Mouse (Mus musculus): Measurements from ENCODE around the gene Snapc4.

Snapc4 gene

GRCm38 (mm10) chr2:26372396-26372795 lies 8.1 kb downstream of the Snapc4 start:
- DNase-seq (ENCODE audit: low read depth): no peak

GRCm38 (mm10) chr2:26368572-26368971 lies 11.9 kb downstream of the Snapc4 start:
- DNase-seq (ENCODE audit: low read depth): no peak

GRCm38 (mm10) chr2:26367911-26368310 lies 12.5 kb downstream of the Snapc4 start:
- no peak for DNase-seq (ENCODE audit: low read depth)

DNA sequence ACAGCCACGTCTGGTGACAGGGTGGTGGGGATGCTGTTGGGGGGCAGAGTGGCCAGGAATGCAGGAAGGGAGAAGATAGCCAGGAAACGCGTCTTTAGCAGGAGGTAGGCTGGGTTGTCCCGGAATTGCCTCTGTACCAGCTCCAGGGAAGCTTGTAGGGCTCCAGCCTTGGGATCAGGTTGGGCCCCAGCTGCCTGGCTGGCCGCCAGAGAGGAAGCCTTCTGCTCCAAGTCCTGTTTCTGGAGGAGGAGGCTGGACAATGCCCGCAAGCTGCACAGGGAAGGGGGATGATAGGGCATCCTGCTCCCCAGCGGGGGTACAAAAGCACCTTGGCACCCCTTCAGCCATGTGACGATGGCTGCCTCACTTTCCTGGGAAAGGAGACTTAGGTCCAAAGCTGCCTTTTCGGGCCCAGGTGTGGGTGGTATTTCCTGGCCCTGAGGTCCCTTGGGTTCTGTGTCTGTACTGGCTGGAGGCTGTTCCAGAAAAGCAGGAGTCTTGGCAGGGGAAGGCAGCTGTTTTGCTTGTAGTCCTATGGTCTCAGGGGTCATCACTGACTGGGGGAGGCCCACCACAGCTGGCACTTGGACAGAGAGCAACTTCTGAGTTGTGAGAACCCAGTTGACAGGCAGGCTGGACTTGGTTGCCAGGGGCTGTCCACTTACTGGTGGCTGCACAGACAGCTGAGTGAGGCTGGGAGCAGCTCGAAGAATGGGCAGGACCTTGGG lies 15.6 kb downstream of the Snapc4 start:
- no peak for DNase-seq (ENCODE audit: low read depth)

GRCm38 (mm10) chr2:26363481-26363880 lies 17.0 kb downstream of the Snapc4 start:
- DNase-seq (ENCODE audit: low read depth): no peak

DNA sequence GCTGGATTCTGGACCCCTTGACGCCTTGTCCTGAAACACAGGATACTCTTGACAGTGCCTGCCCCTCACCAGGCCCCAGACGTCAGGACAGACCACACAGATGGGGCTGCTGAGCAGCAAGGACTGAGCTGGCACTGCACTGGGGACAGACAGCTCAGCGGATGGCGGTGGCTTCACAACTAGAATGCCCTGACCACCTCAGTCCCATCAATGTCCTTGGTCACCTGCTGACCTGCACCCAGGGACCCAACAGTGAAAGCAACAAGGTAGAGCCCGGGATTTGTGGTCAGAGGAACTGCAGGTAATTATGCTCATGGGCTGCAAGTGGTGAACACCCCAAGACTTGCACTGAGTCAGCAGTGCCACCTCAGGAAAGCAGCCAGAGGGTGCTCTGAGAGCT lies 17.5 kb downstream of the Snapc4 start:
- no peak for DNase-seq (ENCODE audit: low read depth)

- peak; percentile 84 for DNase-seq (ENCODE audit: low read depth)
Measured at GRCm38 (mm10) chr2:26360772-26361171, 19.7 kb downstream of the Snapc4 start, which contains the start of gene Card9. Gene Card9, minus strand, starts transcription at chr2:26360918.

DNA sequence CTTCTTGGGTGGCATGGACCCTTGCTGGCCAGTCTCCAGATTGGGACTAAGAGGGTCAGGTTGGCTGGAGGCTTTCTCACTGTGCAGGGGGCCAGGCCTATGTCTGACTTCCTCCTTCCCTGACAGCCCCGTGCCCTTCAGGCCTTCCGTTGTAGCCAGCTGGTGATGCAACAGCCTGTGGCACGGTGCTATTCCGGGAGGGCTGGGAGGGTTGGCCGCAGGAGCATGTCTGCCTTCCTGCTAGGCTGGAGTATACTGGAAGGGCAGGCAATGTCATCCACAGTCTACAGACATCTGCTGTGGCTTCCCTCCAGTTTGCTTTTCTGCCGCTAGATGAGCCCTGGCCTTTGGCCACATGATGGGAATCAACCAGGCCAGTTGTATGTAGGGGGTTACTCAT lies 20.5 kb downstream of the Snapc4 start:
- peak; percentile 82 for DNase-seq (ENCODE audit: low read depth)

DNA sequence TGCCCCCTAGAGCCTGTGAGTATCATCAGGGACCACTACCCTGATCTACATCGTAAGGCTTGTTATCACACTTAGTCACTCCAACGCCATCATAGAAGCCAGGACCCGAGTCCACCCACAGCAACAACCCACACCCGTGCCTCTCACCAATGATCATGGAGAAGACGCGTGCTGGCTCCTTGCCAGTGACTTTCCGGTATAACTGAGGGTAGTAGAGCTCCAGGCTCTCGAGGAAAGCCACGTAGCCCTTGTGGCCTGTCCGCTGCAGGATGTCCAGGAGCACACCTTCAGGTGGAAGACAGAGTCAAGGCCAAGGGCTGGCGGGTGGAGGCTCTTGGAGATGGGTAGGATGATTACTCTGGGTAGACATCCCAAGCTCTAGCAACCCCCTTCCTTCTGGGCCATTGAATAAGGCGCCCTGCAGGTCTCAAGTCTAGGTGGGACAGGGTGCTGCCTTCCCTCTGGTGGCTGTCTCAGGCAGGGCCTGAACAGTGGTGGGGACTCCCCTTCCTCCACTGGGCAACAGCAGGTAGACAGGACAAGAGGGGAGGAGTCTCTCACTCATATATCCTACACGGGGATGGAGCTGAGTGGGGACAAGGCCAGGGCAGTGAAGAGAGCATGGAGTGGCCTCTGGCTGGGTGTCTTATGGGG lies 21.7 kb downstream of the Snapc4 start:
- peak; percentile 42 for DNase-seq (ENCODE audit: low read depth)

DNA sequence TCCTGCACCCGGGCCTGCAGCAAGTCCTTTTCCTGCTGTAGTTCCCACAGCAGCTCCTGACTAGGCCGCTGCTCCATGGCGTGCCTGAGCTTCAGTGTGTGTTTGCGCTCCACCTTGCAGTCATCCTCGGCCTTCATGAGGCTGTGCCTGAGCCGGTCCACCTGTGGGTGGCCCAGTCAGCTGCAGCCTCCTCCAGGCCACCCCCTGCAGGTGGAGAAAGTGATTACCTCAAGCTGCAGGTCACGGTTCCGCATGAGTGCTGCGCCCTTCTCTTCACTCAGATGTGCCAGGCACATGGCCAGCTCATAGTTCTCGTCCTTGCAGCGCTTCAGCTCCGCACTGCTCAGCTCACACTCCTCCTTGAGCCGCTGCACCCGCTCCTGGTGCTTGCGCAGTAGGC lies 23.0 kb downstream of the Snapc4 start:
- no peak for DNase-seq (ENCODE audit: low read depth)

DNA sequence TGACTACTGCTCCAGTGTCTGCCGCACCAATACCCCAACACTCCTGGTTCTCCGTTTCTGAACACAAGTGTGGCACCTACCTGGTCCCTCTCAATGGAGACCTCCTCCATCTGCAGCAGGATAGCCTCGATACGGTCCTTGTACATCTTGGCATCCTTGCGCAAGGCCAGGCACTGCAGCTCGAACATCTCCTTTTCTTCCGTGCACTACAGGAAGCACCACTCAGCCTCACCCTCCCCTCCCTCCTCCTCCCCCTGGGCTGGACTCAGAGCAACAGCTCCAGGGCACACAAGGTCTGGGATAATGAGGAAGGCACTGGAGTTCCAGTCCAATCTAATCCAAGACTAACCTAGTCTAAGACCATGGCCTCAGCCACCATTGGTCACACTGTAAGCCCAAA lies 23.8 kb downstream of the Snapc4 start:
- DNase-seq (ENCODE audit: low read depth): peak; percentile 48

DNA sequence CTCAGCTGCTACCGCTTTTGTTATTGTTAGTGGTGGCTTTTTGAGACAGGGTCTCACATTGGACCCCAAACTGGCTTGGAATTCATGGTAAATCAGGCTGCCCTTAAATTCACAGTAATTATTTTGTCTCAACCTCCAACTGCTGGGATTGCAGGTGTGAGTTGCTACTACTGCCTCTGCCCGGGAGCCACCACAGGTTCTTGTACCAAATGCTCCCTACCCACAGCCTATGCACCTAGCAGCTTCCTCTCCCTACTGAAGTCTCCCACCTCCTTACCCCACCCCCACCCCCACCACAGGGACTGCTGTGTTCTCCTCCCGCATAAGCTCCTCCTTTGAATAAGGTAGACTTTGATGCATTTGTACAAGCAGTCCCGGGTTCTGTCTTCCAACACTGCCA lies 24.2 kb downstream of the Snapc4 start:
- no peak for DNase-seq (ENCODE audit: low read depth)

DNA sequence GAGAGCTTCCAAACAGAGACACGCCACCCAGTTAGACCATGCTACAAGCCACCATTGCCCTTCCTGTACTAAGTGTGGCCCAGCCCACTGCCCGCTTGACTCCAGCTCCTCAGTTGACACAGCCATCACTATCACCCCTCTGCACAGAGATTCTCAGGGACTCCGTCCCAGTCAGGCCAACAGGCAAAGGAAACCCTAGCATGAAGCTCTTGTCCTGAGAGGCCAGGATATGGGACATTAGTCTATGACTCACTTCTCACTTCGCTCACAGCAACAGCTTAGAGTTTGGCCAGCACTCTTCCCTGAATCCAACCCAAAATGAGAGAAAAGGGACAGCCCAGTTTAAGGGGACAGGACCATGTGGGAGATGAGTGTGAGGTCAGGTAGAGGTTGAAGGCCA lies 26.1 kb downstream of the Snapc4 start:
- DNase-seq (ENCODE audit: low read depth): no peak

GRCm38 (mm10) chr2:26353066-26353980 lies 27.1 kb downstream of the Snapc4 start:
- no peak for DNase-seq (ENCODE audit: low read depth)

DNA sequence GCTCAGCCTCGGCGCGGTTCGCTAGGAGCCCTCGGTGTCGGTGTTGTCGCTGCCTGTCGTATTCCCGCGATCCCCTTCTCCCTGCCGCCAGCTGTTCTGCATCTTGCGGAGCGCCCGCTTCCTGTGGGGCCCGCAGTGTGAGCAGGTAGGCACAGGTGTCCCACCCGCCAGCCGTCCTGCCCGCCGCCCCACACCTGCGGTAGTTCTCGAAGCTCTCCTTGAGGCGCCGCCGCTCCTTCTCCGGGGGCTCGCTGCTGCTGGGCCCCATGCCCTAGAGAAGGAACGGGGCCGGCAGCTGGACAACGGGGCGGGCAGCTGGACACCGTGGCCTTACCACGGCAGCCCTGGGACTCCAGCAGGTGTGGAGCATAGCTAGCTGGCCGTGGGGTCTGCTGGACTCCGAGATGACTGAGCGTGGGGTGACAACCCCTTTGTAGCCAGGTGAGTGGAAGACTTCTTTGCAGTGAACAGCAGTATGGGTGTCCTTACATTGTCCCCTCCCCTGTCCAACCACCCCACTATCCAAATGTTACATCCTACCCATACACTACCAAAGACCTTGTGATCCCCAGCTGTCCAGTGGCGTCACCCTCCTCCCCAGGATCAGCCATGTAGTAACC lies 28.1 kb downstream of the Snapc4 start:
- DNase-seq (ENCODE audit: low read depth): peak; percentile 11

- DNase-seq (ENCODE audit: low read depth): peak; percentile 94
Measured at GRCm38 (mm10) chr2:26351358-26352290, 28.8 kb downstream of the Snapc4 start, which contains the start of gene Dnlz. Gene Dnlz, minus strand, starts transcription at chr2:26352110.

- DNase-seq (ENCODE audit: low read depth): no peak
Measured at GRCm38 (mm10) chr2:26348241-26348640, 32.2 kb downstream of the Snapc4 start.

DNA sequence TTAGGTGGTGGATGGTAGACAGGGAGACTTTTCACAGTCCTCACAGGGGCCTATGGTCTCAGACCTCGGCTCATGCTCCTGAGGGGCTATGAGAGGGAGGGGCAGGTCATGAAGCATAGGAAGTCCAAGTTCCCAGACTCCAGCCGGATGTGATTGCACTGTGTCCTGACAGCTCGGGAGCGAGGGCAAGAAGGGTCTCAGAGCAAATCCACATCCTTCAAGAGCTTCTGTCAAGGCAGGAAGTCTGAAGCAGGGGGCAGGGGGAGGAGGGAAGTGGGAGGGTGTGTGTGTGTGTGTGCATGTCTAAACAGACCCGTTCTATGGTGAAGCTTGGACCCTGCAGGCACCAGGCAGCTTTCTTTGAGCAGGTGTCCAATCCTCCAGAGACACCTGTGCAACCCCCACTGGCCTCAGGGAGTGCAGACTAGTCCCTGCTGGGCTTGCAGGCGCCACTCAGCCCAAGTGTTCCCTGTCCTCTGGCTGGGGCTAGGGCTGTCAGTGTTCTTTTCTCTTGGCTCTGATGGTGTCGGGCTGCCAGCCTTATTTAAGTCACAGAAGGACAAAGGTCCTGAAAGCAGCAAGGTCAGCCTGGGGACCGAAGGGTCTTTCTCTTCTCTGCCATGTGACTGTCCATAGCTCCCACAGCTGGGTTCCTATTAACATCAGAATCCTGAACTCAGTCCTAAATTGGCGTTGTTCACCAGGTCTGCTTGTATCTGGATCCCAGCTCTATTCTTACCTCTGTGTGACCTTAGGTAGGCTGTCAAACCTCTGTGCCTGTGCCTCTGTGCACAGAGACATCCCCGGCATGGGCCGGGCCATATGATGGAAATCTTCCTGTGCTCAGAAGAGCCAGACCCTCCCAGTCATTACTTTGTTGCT lies 37.6 kb downstream of the Snapc4 start:
- no peak for DNase-seq (ENCODE audit: low read depth)

DNA sequence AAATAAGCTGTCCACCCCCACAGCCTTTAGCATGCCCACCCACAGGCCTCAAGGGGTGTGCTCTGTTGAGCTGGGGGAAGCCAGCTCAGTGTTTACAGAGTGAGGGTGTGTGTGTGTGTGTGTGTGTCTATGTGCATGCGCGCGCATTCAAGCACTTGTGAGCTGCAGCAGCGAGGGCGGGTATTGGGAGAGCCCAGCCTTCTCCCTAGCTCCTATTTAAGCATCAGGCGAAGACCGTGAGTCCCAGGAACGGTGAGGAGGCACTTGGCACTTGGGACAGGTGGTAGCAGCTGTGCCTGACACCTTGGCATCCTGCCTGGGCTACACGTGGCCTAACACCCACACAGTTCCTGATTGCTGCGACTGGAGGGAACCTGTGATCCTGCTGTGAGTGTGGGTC lies 38.4 kb downstream of the Snapc4 start:
- no peak for DNase-seq (ENCODE audit: low read depth)

- DNase-seq (ENCODE audit: low read depth): no peak
Measured at GRCm38 (mm10) chr2:26341510-26341981, 38.9 kb downstream of the Snapc4 start.
